Mouse (Mus musculus): ENCODE measurements at regions not wholly inside any gene's neighbourhood (a gene's known extent, or its start where the extent isn't known, plus 50 kb on each side); places are given as distances from the start of the nearest gene placed in this dataset.

DNA sequence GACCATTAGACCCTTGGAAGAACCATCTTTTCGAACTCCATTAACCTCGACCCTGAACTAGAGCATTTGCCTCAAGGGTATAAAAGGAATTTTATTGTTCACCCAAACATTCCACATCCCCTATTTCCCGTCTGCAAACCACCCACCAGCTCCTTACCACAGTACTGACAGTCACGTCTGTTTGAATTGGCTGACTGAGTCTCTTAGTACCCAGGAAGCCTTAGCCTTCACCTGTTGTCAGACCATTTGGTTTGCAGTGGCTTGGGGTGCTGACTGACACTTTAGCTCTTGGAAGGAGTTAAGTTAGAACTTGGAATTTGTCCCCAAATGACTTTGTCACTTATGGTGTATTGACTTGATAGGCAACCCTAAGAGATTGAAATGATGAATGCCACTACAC is 209.3 kb upstream of the Daam1 start:
- Histone ChIP-seq H3K9ac (no peak overlapping the region), H3K4me2 (no peak overlapping the region), H3K27ac (no peak overlapping the region), H3K36me3 (no peaks in the 10 kb centered on the region), H3K9me3 (no peaks in the 10 kb centered on the region), H3K4me1 (peaks cover 31% of the 10 kb centered on the region), H3K4me3 (no peak overlapping the region), H3K27me3 (no peaks in the 10 kb centered on the region)
- WGBS = 36% methylated on average over 4 of the region's 4 CpGs
- no peak for ATAC-seq (ENCODE audit: borderline replicate concordance, extremely low read depth, low FRiP score, low TSS enrichment)

DNA sequence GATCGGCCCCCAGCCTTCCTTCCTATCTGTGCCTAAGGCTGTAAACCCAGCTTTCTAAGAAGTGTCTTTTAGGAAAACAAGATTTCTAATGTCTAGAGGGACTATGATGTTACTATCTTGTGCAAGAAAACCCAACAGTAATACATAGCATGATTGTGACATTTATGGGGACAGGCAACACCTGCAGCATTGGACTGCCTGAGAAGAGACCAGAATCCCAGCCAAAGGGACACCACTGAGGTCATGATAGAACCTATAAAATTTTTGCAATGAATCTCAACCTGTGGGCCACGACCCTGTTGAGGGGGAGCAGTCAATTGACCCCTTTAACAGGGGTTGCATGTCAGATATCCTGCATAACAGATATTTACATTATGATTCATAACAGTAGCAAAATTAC is 208.1 kb upstream of the Daam1 start:
- Histone ChIP-seq H3K4me3 (no peak overlapping the region), H3K4me2 (no peak overlapping the region), H3K36me3 (no peaks in the 10 kb centered on the region), H3K9ac (no peak overlapping the region), H3K9me3 (no peaks in the 10 kb centered on the region), H3K27ac (no peak overlapping the region), H3K4me1 (peaks cover 43% of the 10 kb centered on the region), H3K27me3 (no peaks in the 10 kb centered on the region)
- 75% methylated on average over 2 of the region's 2 CpGs for WGBS
- ATAC-seq (ENCODE audit: borderline replicate concordance, extremely low read depth, low FRiP score, low TSS enrichment) = no peak

DNA sequence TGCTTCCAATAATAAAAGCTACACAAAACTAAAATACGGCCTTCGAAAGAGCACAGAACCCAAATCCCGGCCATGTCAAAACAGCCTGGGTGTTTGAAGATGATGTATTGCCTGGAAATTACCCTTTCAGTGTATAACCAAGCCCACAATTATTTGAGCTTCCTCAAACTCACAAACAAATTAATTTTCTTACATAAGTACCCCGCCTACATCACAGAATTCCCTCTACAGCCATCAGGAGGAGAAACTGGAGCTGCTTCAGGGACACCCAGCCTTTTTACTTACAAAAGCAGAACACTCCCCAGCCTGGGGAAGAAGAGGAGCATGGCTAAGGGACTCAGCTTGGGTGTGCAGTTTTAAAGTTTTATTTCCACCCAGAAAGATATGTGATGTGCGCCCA is 207.6 kb upstream of the Daam1 start:
- WGBS = 69% methylated on average over 5 of the region's 5 CpGs
- ATAC-seq (ENCODE audit: borderline replicate concordance, extremely low read depth, low FRiP score, low TSS enrichment) = no peak
- Histone ChIP-seq H3K27me3 (no peaks in the 10 kb centered on the region), H3K9me3 (no peaks in the 10 kb centered on the region), H3K4me3 (no peak overlapping the region), H3K9ac (no peak overlapping the region), H3K4me2 (no peak overlapping the region), H3K27ac (no peak overlapping the region), H3K4me1 (peaks cover 45% of the 10 kb centered on the region), H3K36me3 (no peaks in the 10 kb centered on the region)

DNA sequence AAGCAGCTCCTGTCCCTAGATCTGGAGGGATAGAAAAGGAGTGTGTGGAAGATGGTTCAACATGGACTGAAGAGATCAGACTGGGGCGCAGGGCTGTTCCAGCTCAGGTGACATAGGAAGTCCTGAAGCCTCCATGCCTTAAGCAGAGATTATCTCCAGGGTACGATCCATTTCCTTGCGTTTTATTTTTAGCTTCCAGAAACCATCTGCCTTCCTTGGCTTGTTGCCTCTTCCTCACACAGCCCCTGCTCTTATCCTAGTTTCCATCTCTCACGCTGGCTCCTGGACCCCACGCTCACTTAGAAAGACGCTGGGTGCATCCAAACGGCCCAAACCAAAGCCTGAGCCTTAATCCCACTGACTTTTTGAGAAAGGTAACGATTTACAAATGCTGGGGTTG is 206.8 kb upstream of the Daam1 start:
- Histone ChIP-seq H3K9ac (no peak overlapping the region), H3K9me3 (no peaks in the 10 kb centered on the region), H3K4me1 (peaks cover 41% of the 10 kb centered on the region), H3K27ac (no peak overlapping the region), H3K4me3 (no peak overlapping the region), H3K27me3 (no peaks in the 10 kb centered on the region), H3K4me2 (no peak overlapping the region), H3K36me3 (no peaks in the 10 kb centered on the region)
- 38% methylated on average over 8 of the region's 8 CpGs for WGBS
- ATAC-seq (ENCODE audit: borderline replicate concordance, extremely low read depth, low FRiP score, low TSS enrichment) = no peak

DNA sequence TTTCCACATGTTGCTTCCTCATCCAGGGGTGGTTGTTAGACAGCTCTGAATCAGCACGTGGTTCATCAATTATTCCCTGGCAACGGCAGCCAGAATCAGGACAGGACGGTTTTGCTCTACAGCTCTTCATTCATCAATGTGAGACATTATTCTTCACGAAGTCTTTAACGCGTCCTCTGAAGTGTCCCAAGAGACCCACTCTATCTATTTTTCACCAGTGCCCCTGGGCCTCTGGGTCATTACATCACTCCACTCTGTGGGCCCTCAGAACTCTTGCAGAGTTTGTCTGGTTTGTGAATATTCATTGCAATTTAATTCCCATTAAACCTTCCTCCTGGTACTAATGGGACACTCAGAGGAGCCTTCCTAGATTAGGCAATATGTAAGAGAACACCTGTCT is 206.2 kb upstream of the Daam1 start:
- Histone ChIP-seq H3K9ac (no peak overlapping the region), H3K4me3 (no peak overlapping the region), H3K4me1 (peaks cover 37% of the 10 kb centered on the region), H3K27me3 (no peaks in the 10 kb centered on the region), H3K4me2 (no peak overlapping the region), H3K36me3 (no peaks in the 10 kb centered on the region), H3K9me3 (no peaks in the 10 kb centered on the region), H3K27ac (no peak overlapping the region)
- 28% methylated on average over 6 of the region's 6 CpGs for WGBS
- no peak for ATAC-seq (ENCODE audit: borderline replicate concordance, extremely low read depth, low FRiP score, low TSS enrichment)

DNA sequence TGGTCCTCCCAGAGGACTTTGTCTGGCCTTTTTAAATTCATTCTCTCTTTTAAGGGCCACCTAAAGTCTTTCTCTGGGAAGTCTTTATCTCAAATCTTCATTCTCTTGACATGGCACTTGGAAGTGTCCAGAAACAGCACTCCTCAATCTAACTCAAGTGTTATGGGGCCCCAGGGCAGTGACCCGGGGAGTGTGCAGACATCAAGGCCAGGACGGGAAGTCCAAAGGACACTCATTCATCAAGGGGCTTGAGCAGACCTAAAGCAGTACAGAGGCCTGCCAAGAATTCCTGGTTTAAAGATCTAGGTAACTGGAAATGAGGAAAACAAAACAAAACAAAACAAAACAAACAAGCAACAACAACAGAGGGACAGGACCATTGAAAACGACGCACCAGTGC is 205.8 kb upstream of the Daam1 start:
- H3K9me3 ChIP-seq = no peaks in the 10 kb centered on the region
- no peak overlapping the region for H3K9ac ChIP-seq
- H3K27ac ChIP-seq = no peak overlapping the region
- H3K4me3 ChIP-seq = no peak overlapping the region
- no peak for ATAC-seq (ENCODE audit: borderline replicate concordance, extremely low read depth, low FRiP score, low TSS enrichment)
- no peaks in the 10 kb centered on the region for H3K36me3 ChIP-seq
- 55% methylated on average over 4 of the region's 4 CpGs for WGBS
- H3K27me3 ChIP-seq = no peaks in the 10 kb centered on the region
- H3K4me2 ChIP-seq = no peak overlapping the region
- peaks cover 38% of the 10 kb centered on the region for H3K4me1 ChIP-seq

DNA sequence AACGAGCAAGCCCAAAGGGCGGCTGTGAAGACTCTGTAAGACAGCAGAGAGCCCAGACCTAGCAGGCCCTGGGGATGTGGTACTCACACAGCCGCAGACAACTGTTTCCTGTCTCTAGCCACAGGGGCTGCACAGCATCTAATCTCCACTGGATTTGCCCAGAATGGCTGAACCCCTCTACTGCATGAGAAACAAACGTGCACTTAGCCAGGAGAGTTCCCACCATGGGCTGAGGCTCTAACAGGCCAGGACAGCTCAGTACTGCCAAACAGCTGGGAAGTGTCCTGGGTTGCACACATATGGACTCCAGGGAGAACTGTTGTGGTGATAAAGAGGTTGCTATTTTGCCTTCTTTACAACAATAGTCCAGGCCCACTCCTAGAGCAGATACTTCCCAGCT is 204.1 kb upstream of the Daam1 start:
- H3K9ac ChIP-seq = no peak overlapping the region
- H3K27ac ChIP-seq = peak overlapping the region; percentile 62
- H3K36me3 ChIP-seq = no peaks in the 10 kb centered on the region
- no peak overlapping the region; the same call in 1 of the 2 replicates for H3K4me2 ChIP-seq
- H3K4me3 ChIP-seq = no peak overlapping the region
- ATAC-seq (ENCODE audit: borderline replicate concordance, extremely low read depth, low FRiP score, low TSS enrichment) = peak; percentile 88
- no peaks in the 10 kb centered on the region for H3K9me3 ChIP-seq
- H3K4me1 ChIP-seq = peaks cover 38% of the 10 kb centered on the region
- 38% methylated on average over 4 of the region's 4 CpGs for WGBS
- H3K27me3 ChIP-seq = no peaks in the 10 kb centered on the region

DNA sequence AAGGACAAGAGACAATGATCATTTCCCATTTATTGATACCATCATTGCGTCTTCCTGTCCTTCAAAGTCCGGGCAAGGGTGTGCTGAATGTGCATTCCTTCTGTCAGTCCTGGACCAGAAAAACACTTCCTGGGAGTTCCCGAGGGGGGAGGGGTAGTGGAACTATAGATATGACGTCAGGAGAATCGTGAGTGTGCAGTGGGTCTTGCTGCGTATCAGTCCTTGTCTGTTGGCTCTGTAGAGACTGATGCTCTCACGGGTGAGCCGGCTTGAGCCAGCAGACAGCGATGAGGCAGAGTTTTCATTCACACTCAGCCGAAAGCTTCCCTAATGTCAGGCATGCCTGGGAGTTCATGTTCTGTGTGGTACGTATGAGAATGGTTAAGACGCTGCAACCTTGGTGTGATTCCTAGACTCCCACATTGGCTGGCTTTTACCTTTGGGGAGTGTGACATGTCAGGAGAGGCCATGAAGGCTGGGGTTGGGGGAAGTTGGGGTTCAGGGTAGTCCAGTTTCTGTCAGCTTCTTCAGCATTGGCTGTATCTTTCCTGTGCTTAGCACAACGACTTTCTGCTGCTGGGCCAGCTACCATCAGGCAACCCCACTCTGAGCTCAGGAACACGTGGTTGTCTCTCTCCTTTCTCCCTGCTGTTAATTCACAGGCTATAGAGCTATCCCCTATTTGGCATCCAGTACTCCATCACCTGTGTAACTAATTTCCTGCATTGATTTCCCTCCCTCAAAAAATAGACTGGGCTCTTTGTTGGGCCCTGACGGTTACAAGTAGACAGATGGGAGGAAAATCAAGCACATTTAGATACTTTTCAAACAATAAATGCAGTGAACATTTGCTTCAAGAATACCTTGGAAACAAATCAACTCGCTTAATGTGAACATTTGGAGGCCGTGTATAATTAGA is 203.2 kb upstream of the Daam1 start:
- H3K27me3 ChIP-seq = no peaks in the 10 kb centered on the region
- H3K4me3 ChIP-seq = no peak overlapping the region
- ATAC-seq (ENCODE audit: borderline replicate concordance, extremely low read depth, low FRiP score, low TSS enrichment) = peak; percentile 27; the same call in 1 of the 2 replicates
- H3K9ac ChIP-seq = no peak overlapping the region
- H3K9me3 ChIP-seq = no peaks in the 10 kb centered on the region
- peaks cover 38% of the 10 kb centered on the region for H3K4me1 ChIP-seq
- 44% methylated on average over 17 of the region's 17 CpGs for WGBS
- peak overlapping the region; percentile 20; the same call in 1 of the 2 replicates for H3K27ac ChIP-seq
- H3K4me2 ChIP-seq = peak overlapping the region; percentile 16; the same call in 1 of the 2 replicates
- no peaks in the 10 kb centered on the region for H3K36me3 ChIP-seq

DNA sequence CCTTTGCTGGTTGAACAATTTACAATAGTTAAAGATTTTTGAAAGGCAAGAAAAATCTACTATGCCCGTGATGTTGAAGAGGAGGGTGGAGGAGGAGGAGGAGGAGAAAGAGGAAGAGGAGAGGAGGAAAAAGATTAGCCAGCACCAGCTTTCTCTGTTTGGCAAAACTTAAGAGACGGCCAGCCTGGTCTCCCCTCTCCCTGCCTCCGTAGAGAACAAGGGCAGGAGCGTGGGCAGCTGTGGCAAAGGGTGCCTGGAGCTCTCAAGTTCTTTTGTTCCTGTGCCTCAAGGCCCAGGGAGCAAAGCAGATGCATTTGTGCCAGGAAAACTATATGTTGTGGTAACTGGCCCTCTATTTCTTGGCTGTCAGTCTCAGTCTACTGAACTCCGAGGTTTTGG is 202.5 kb upstream of the Daam1 start:
- ATAC-seq (ENCODE audit: borderline replicate concordance, extremely low read depth, low FRiP score, low TSS enrichment) = no peak
- no peak overlapping the region for H3K4me3 ChIP-seq
- H3K27me3 ChIP-seq = no peaks in the 10 kb centered on the region
- H3K9me3 ChIP-seq = no peaks in the 10 kb centered on the region
- no peak overlapping the region for H3K27ac ChIP-seq
- 68% methylated on average over 5 of the region's 5 CpGs for WGBS
- peaks cover 37% of the 10 kb centered on the region for H3K4me1 ChIP-seq
- no peak overlapping the region for H3K9ac ChIP-seq
- no peaks in the 10 kb centered on the region for H3K36me3 ChIP-seq
- H3K4me2 ChIP-seq = no peak overlapping the region

DNA sequence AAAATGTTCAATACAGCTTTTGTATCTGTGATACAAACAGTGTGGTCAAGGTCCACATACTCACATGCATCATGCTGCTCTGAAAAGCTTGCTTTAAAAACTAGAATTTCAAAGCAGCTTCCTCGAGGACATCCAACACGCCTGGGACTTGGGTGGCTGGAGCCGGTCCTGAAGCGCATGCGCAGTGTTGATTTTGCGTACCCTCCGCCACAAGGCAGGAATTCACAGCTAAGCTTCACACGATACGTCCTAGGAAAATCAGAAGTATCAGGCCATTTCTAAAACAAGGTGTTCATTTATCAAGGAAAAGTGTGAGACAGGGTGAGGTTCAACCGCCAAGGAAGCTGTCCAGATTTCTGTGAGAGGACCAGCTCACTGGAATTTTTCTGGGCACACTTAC is 202.1 kb upstream of the Daam1 start:
- Histone ChIP-seq H3K9me3 (no peaks in the 10 kb centered on the region), H3K36me3 (no peaks in the 10 kb centered on the region), H3K27me3 (no peaks in the 10 kb centered on the region), H3K4me2 (no peak overlapping the region), H3K9ac (no peak overlapping the region), H3K4me1 (peaks cover 33% of the 10 kb centered on the region), H3K27ac (no peak overlapping the region), H3K4me3 (no peak overlapping the region)
- 80% methylated on average over 10 of the region's 10 CpGs for WGBS
- no peak for ATAC-seq (ENCODE audit: borderline replicate concordance, extremely low read depth, low FRiP score, low TSS enrichment)

DNA sequence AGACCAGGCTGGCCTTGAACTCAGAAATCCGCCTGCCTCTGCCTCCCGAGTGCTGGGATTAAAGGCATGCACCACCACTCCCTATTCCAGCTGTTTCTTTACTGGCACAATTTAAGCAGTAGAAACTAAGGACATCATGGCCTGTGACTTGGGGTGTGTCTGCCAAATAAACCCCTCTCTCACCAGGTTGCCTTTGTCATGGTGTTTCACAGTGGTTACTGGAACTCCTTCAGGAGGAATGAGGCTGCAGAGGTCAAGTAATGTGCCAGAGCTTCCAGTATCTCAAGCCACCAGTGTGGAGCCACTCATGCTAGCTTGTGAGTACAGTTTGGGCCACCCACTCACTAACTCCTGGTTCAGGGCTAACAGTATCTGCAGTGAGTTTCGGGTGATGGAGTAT is 200.5 kb upstream of the Daam1 start:
- H3K4me3 ChIP-seq = no peak overlapping the region
- ATAC-seq (ENCODE audit: borderline replicate concordance, extremely low read depth, low FRiP score, low TSS enrichment) = no peak
- H3K27ac ChIP-seq = no peak overlapping the region
- H3K36me3 ChIP-seq = no peaks in the 10 kb centered on the region
- H3K4me1 ChIP-seq = peaks cover 19% of the 10 kb centered on the region
- 87% methylated on average over 3 of the region's 3 CpGs for WGBS
- H3K9me3 ChIP-seq = no peaks in the 10 kb centered on the region
- no peaks in the 10 kb centered on the region for H3K27me3 ChIP-seq
- H3K9ac ChIP-seq = no peak overlapping the region
- no peak overlapping the region for H3K4me2 ChIP-seq

DNA sequence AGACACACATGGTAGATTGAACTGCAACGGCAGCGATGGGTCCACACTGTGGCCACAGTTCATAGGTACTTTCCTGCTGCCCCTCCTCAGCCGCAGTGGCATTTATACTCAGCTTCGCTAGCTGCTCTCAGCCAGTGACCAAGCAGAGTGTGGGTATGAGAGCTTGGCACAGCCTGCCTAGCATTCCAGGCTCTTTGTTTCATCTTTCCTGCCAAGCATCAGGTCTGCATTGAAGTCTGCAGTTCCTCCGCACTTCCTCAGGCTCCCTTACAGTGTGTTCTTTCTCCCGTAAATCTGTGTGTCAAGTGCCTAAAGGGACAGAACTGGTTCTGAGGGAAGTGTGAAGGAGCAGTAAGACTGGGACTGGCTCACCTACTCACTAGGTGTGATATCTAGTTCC is 194.6 kb upstream of the Daam1 start:
- 86% methylated on average over 6 of the region's 6 CpGs for whole genome bisulfite sequencing
- no peak overlapping the region for H3K4me2 ChIP-seq
- no peaks in the 10 kb centered on the region for H3K27me3 ChIP-seq
- H3K27ac ChIP-seq = no peak overlapping the region
- no peak for ATAC-seq (ENCODE audit: borderline replicate concordance, extremely low read depth, low FRiP score, low TSS enrichment)
- H3K9me3 ChIP-seq = no peaks in the 10 kb centered on the region
- H3K9ac ChIP-seq = no peak overlapping the region
- no peaks in the 10 kb centered on the region for H3K36me3 ChIP-seq
- no peak overlapping the region for H3K4me3 ChIP-seq
- peaks cover 19% of the 10 kb centered on the region for H3K4me1 ChIP-seq

All from lung, embryonic 15.5 days (tissue).